Mouse (Mus musculus) macrophage (primary cell): ENCODE data around the gene Mtx3. TPM values are rescaled to one million over a fixed set of nuclear protein-coding genes. Genes with fewer than 3 reads are reported as not detected.

ENCODE experiments used
- H3K27ac ChIP-seq: fragments of 350-480 bp; formaldehyde crosslinking; 2 replicates; pipeline ENCODE4 v1.9.0; 2021
- H3K36me3 ChIP-seq: fragments of 350-480 bp; formaldehyde crosslinking; 2 replicates; pipeline ENCODE4 v1.9.0; 2021; ENCODE audit errors: inconsistent target
- H3K4me3 ChIP-seq: fragments of 350-480 bp; formaldehyde crosslinking; 2 replicates; pipeline ENCODE4 v1.9.0; 2021; ENCODE audit errors: inconsistent target
- H3K79me2 ChIP-seq: fragments of 350-480 bp; formaldehyde crosslinking; 2 replicates; pipeline ENCODE4 v1.9.0; 2021; ENCODE audit errors: inconsistent target
- WGBS: methylation state at CpG from one replicate; pipeline ENCODE4 v1.1.7; 2026; ENCODE audit warnings: inconsistent platforms; ENCODE audit not compliant: missing documents; 5-methylcytosine and 5-hydroxymethylcytosine counted together
- polyA plus RNA-seq: library from polyadenylated mRNA; stranded (reverse); fragments of 250-400 nt; gene quantifications from 3 replicates; pipeline ENCODE4 v1.2.4, GENCODE M21; 2018; ENCODE audit warnings: inconsistent platforms

Mtx3 gene
- polyA plus RNA-seq, 1 experiment from 2014 or later: 3.7 TPM

DNA sequence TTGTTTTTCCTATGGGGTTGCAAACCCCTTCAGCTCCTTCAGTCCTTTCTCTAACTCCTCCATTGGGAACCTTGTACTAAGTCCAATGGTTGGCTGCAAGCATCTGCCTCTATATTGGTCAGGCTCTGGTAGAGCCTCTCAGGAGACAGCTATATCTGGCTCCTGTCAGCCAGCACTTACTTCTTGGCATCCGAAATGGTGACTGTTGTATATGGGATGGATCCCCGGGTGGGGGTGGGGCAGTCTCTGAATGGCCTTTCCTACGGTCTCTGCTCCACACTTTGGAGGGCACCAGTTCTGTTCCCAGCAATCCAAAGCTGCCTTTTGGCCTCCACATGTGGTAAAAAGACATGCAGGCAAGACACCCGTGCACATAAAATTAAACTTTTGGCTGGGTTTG is 15.4 kb downstream of the Mtx3 start:
- Histone ChIP-seq H3K36me3 (no peaks in the 10 kb centered on the region), H3K79me2 (no peaks in the 10 kb centered on the region), H3K4me3 (no peak overlapping the region), H3K27ac (no peak overlapping the region)
- WGBS: 96% methylated on average over 4 of the region's 4 CpGs

DNA sequence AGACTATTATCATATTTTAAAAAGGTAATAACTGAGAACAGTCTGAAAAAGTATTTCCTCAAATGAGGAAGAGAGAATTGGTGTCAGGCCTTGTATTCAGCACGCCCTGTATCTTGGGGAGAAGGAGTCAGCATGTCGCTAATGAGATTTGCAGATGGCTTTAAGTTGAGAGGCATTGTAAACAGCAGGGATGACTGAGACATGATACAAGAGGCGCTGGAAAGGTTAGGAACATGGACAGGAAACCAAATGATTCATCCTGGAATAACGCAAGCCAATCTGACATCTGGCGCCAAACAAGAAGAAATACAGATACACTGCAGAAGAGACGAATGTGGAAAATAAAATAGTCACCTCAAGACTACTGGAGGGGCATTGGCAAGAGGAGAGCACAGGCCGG is 20.8 kb downstream of the Mtx3 start:
- Histone ChIP-seq H3K36me3 (no peaks in the 10 kb centered on the region), H3K79me2 (no peaks in the 10 kb centered on the region), H3K4me3 (no peak overlapping the region), H3K27ac (no peak overlapping the region)
- WGBS: 91% methylated on average over 7 of the region's 7 CpGs

DNA sequence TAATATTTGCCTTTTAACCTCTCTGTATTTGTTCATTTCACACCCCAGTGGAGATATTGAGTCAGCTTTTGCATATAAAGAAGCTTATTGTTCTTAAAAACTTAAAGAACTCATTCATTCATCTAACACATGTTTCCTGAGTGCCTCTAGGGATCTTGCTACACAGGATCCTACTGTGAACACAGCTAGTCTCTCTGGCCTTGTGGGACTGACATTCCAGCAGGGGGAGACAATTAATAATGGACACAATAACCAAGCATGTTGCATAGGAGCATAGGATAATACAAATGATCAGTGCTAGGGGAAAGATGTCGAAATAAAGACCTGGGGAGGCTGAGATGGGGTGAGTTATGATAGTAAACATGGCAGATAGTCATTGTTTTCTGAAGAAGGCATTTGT is 22.1 kb downstream of the Mtx3 start:
- WGBS: 67% methylated on average over 1 of the region's 1 CpGs
- Histone ChIP-seq H3K36me3 (no peaks in the 10 kb centered on the region), H3K27ac (no peak overlapping the region), H3K79me2 (no peaks in the 10 kb centered on the region), H3K4me3 (no peak overlapping the region)

DNA sequence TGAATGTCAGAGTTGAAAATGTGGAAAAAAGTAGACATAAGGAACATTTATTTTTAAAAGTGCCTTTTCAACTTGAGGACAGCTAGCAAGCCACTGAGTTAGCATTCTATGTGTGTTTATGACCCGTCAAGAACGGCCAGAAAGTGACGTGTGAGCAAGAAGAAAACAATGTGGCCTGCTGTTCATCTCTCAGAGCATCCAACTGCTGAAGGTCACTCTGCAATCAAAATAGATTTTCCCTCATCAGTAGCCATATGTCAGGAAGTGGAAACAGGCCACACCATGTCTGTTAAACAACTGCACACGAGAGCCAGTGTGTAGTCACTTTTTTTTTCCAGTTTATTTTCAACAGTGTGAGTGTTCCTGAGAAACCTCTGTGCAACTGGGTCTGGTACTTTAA is 35.0 kb downstream of the Mtx3 start:
- Histone ChIP-seq H3K4me3 (no peak overlapping the region), H3K79me2 (no peaks in the 10 kb centered on the region), H3K36me3 (no peaks in the 10 kb centered on the region), H3K27ac (no peak overlapping the region)
- 85% methylated on average over 4 of the region's 4 CpGs for WGBS

DNA sequence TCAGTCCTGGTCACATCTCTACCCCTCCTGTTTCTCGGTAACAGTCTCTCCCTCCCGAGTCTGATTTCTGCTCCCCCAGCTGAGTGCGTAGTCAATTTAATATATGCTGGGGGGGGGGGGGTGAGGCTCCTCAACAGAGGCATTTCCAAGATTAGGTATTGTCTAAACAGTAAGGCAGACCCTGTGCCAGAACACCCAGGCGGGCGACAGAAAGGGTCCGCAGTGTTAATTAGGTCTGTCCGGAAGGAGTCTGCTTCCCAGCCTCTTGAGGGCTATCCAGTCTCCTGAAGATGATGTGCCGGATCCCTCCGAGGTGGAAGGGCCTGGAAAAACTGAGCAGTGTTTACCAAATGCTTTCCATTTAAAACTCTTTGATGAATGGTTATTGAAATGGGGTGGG is 35.4 kb downstream of the Mtx3 start:
- no peak overlapping the region for H3K4me3 ChIP-seq
- H3K36me3 ChIP-seq: no peaks in the 10 kb centered on the region
- no peaks in the 10 kb centered on the region for H3K79me2 ChIP-seq
- H3K27ac ChIP-seq: no peak overlapping the region
- 97% methylated on average over 9 of the region's 9 CpGs for WGBS

DNA sequence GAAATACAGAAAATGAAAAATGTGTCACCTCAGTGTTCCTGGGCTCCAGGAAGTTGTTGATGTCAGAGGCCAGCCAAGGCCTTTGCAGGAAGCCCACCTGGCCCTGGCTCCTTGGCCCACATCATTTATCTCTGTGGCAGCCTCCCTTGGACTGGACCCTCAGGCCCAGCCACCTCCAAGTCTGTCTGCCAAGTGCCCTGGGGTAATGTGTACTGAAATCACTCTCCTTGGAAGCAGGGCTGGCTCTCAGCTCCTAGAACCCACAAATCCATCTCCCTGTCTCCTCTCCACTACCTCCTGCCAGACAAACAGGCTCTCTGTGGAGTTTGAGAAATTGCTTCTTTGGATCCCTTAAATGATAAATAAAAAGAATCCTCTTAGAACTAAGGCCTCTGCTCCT is 36.0 kb downstream of the Mtx3 start:
- Histone ChIP-seq H3K79me2 (no peaks in the 10 kb centered on the region), H3K36me3 (no peaks in the 10 kb centered on the region), H3K27ac (no peak overlapping the region), H3K4me3 (no peak overlapping the region)

DNA sequence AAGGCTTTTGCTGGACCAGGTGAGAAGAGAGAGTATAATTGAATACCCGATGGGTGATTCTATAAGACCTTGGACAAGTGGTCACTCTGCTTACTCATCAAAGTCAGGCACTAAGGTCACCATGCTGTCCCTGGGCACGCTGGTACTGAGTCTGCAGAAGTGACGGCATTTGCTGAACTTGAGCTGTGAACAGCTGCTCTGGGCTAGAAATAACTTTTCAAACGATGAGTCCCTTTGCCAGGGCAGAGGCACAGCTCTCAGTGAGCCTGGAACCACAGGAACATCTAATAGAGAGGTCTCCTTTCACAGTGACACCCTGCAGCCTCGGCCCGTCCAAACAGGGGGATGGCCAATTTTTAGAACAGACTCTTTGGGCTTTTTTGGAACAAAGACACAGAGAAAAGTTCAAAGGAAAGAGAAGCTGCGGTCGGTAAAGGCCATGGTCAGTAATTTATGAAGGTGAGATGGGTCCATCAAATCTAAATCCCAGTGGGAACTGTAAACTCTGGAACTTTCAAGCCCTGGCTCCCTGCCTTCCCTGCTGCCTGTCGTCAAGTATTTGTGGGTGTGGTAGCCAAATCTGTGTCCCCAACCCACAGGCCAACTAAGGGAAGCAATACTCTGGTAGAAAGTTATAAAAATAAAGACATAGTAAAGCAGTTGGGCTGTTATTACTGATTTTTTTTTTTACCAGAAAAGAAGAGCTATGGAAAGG is 37.9 kb downstream of the Mtx3 start:
- no peak overlapping the region for H3K4me3 ChIP-seq
- no peaks in the 10 kb centered on the region for H3K36me3 ChIP-seq
- H3K27ac ChIP-seq: no peak overlapping the region
- 89% methylated on average over 9 of the region's 9 CpGs for WGBS
- no peaks in the 10 kb centered on the region for H3K79me2 ChIP-seq

DNA sequence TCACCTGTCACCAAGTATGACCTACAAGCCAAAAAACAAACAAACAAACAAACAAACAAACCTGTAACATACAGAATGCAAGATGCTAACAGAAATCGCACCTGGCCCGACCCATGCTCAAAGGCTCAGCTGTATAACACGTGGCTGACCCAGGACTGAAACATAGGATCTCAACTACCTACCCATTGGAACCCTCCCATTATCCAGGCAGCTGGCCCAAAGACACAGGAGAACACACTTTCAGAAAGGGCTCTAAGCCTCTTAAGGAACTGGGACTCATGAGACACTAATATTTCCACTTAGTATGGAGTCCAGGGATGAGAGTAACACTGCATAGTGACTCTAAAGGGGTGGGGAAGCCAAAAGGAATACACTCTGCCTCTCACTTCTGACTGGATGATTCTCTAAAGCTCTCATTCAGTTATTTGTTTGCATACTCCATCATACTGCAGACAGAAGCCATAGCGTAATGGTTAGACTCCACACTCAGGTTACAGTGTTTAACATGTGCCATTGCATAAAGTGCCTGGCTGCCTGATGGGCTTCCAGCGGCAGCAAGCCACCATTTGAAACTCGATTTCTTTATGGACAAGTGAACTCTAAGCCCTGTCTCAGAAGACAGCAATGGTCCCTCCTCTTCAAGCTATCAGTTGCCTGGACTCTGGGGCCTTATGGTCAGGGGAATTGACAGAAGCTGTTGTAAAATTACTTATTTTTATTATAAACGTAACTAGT is 38.6 kb downstream of the Mtx3 start:
- Histone ChIP-seq H3K27ac (no peak overlapping the region), H3K4me3 (no peak overlapping the region), H3K79me2 (no peaks in the 10 kb centered on the region), H3K36me3 (no peaks in the 10 kb centered on the region)
- WGBS: 84% methylated on average over 7 of the region's 7 CpGs

DNA sequence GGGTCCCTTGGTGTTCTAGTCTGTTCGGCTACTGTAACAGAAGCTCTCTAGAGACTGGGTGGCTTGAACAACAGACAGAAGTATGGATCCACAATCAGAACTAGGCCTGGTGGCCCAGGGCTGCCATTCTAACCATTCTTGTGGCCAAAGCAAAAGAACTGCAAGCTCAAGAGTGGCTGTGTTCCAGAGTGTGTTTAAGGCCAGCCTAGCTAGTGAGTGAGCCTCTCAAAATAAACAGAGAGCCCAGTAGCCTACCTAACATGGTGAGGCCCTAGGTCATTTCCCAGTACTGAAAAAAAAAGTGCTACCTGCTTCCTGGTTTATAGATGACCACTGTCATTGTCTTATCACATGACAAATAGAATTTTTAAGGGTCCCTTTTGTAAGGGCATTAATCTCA is 39.6 kb downstream of the Mtx3 start:
- no peak overlapping the region for H3K4me3 ChIP-seq
- H3K36me3 ChIP-seq: no peaks in the 10 kb centered on the region
- 100% methylated on average over 1 of the region's 1 CpGs for WGBS
- no peaks in the 10 kb centered on the region for H3K79me2 ChIP-seq
- H3K27ac ChIP-seq: no peak overlapping the region

DNA sequence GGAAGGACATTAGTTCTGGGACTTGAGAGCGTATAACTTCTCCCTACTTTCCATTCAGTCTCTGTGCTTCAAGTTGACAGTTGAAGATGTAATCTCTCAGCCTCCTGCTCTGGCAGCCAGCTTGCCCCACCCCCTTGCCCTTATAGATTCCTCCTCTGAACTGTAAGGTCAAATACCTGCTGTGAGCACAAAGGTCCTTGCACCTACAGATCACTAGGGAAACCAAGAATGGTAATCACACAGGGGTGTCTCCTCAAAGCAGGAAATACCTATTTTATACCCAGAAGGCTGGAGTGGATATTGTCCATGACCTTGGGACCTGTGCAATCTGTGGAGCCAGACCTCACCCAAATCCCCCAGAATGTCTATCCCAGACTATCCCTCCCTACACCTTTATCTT is 40.4 kb downstream of the Mtx3 start:
- H3K79me2 ChIP-seq: no peaks in the 10 kb centered on the region
- WGBS: 75% methylated on average over 1 of the region's 1 CpGs
- no peak overlapping the region for H3K27ac ChIP-seq
- no peaks in the 10 kb centered on the region for H3K36me3 ChIP-seq
- H3K4me3 ChIP-seq: no peak overlapping the region

DNA sequence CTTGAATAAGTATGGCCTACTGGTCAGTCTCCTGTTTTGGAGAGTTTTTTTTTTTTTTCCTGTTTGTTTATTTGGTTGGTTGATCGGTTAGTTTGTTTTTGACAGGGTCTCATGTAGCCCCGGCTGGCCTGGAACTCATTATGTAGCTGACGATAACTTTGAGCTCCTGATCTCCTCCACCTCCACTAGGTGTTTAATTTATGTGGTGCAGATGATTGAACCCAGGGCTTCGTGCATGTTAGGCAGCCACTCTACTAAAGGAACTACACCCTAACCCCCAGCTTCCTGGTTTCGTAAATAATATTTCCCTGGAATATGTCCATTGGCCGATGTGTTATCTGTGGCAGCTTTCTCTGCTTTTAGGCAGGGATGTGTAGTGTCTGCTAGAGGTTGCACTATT is 54.5 kb downstream of the Mtx3 start:
- Histone ChIP-seq H3K27ac (no peak overlapping the region), H3K79me2 (no peaks in the 10 kb centered on the region), H3K36me3 (no peaks in the 10 kb centered on the region), H3K4me3 (no peak overlapping the region)
- WGBS: 84% methylated on average over 6 of the region's 6 CpGs

DNA sequence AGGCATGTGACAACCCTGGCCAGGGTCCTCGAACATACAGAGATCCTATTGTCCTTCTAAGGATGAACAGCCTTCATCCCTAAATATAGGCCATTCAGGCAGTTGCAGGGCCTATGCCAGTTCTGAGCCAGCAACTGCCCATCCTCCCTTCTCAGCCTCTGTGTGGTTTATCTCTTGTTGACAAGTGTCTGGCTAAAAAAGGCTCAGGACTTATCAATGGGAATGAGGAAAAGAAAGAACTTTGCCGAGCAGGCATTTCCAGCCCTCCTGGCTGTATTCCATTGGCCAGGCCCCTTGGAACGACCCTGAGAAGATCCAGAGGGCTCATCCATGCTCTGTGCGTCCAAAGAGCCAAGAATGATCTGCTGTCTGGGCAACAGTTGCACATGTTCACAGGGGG is 58.7 kb downstream of the Mtx3 start:
- Histone ChIP-seq H3K36me3 (no peaks in the 10 kb centered on the region), H3K4me3 (no peak overlapping the region), H3K27ac (no peak overlapping the region), H3K79me2 (no peaks in the 10 kb centered on the region)
- WGBS: 90% methylated on average over 4 of the region's 4 CpGs

DNA sequence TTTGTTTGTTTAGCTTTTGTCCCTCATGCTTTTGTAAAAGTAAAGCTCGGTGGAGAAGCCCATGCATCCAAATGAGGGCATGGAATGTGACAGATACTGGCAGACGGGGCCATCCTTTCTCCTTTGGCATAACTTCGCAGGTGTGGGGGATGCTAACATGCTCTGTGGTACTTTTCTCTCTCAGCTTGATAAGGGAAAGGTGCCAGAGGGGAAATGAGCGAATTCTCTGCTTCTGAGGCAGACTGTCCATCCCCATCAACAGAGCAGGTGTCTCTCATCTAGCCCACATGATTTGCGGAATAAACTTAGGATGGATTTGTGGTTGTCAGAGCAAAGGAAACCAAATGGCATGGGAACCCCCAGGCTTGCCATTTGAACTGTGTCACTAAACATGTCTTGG is 61.4 kb downstream of the Mtx3 start:
- H3K27ac ChIP-seq: no peak overlapping the region
- H3K36me3 ChIP-seq: no peaks in the 10 kb centered on the region
- 91% methylated on average over 5 of the region's 5 CpGs for WGBS
- no peaks in the 10 kb centered on the region for H3K79me2 ChIP-seq
- H3K4me3 ChIP-seq: no peak overlapping the region

DNA sequence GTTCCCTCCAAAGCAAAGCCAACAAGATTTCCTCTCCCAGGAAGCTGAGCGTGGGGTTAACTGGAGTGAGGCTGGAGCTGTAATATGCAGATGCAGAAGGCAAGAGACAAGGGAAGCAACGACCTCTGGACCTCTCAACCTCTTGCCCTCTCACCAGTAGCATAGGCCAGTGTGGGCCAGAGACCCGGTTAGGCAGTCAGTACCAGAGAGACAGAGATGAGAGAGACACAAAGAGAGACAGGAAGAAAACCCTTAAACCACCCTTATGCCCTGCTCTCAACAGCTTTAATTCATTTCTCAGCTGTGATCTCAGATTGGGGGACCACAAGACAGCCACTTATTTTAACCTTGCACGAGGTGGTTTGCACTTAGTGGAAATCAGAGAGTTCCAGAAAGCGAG is 62.8 kb downstream of the Mtx3 start:
- H3K4me3 ChIP-seq: no peak overlapping the region
- H3K36me3 ChIP-seq: no peaks in the 10 kb centered on the region
- 59% methylated on average over 5 of the region's 5 CpGs for WGBS
- no peaks in the 10 kb centered on the region for H3K79me2 ChIP-seq
- H3K27ac ChIP-seq: no peak overlapping the region
